Mouse (Mus musculus): ENCODE measurements around the gene Gm13271.
A peak's percentile ranks its signal among the peaks of the same experiment; 100 is the strongest.
"Not testable (repeated sequence)": the region's sequence is repeated elsewhere in the genome, so short reads cannot be mapped to it uniquely, and the experiment has no call there.

The Gm13271 gene

GRCm38 (mm10) chr4:88754818-88755340 is at the start of gene Gm13271:
Gene Gm13271 (plus strand): TSS chr4:88754868.
- not testable (repeated sequence) for DNase-seq (ENCODE audit: low read depth)

- no peak for DNase-seq (ENCODE audit: low read depth)
These were observed 48.7 kb upstream of the Gm13271 start for GRCm38 (mm10) chr4:88705924-88706323.

- no peak for DNase-seq (ENCODE audit: low read depth)
These were observed 47.4 kb upstream of the Gm13271 start for GRCm38 (mm10) chr4:88707128-88707826.

GRCm38 (mm10) chr4:88714281-88714680 is 40.4 kb upstream of the Gm13271 start:
- no peak for DNase-seq (ENCODE audit: low read depth)

GRCm38 (mm10) chr4:88715059-88715458 is 39.6 kb upstream of the Gm13271 start:
- DNase-seq (ENCODE audit: low read depth), result no peak

GRCm38 (mm10) chr4:88718715-88719114 is 36.0 kb upstream of the Gm13271 start:
- DNase-seq (ENCODE audit: low read depth), result no peak

- peak; percentile 83 for DNase-seq (ENCODE audit: low read depth)
These were observed 32.6 kb upstream of the Gm13271 start, which contains the start of the genes Gm26566 and Klhl9 for GRCm38 (mm10) chr4:88721791-88722721. Gene Gm26566 (plus strand): TSS chr4:88721805. Gene Klhl9 (minus strand): TSS chr4:88722465.

- DNase-seq (ENCODE audit: low read depth), result no peak
These were observed 31.1 kb upstream of the Gm13271 start for GRCm38 (mm10) chr4:88723497-88724090.

- no peak for DNase-seq (ENCODE audit: low read depth)
These were observed 27.9 kb upstream of the Gm13271 start for GRCm38 (mm10) chr4:88726727-88727126.

- DNase-seq (ENCODE audit: low read depth), result no peak
These were observed 27.3 kb upstream of the Gm13271 start for GRCm38 (mm10) chr4:88727324-88727723.

GRCm38 (mm10) chr4:88738480-88738879 is 16.2 kb upstream of the Gm13271 start:
- peak; percentile 58 for DNase-seq (ENCODE audit: low read depth)

GRCm38 (mm10) chr4:88739036-88739435 is 15.6 kb upstream of the Gm13271 start:
- DNase-seq (ENCODE audit: low read depth), result no peak

- DNase-seq (ENCODE audit: low read depth), result no peak
These were observed 13.2 kb upstream of the Gm13271 start for GRCm38 (mm10) chr4:88741426-88741825.

GRCm38 (mm10) chr4:88742771-88743371 is 11.8 kb upstream of the Gm13271 start:
- no peak for DNase-seq (ENCODE audit: low read depth)

- DNase-seq (ENCODE audit: low read depth), result no peak
These were observed 10.5 kb upstream of the Gm13271 start for GRCm38 (mm10) chr4:88744207-88744606.

- DNase-seq (ENCODE audit: low read depth), result no peak
These were observed 4.7 kb upstream of the Gm13271 start for GRCm38 (mm10) chr4:88749926-88750325.

GRCm38 (mm10) chr4:88756581-88757513 is 2.2 kb downstream of the Gm13271 start:
- DNase-seq (ENCODE audit: low read depth), result peak; percentile 19

- peak; percentile 79 for DNase-seq (ENCODE audit: low read depth)
These were observed 3.0 kb downstream of the Gm13271 start for GRCm38 (mm10) chr4:88757628-88758031.

- not testable (repeated sequence) for DNase-seq (ENCODE audit: low read depth)
These were observed 4.1 kb downstream of the Gm13271 start for GRCm38 (mm10) chr4:88758751-88759150.

GRCm38 (mm10) chr4:88759610-88760268 is 5.1 kb downstream of the Gm13271 start, which contains the start of gene Gm13283:
Gene Gm13283 (plus strand): TSS chr4:88760119.
- not testable (repeated sequence) for DNase-seq (ENCODE audit: low read depth)

Data from fibroblast of lung, adult 2 months (primary cell).